Mouse (Mus musculus): ENCODE results near the gene Nfxl1. TPM values are rescaled to one million over a fixed set of nuclear protein-coding genes. Genes with fewer than 3 reads are reported as not detected.

The Nfxl1 gene
- polyA plus RNA-seq, 1 experiment from 2014 or later: 25.2 TPM

- Histone ChIP-seq H3K36me3 (ENCODE audit: inconsistent target) (no peaks in the 10 kb centered on the region), H3K27ac (peak overlapping the region; percentile 77), H3K79me2 (ENCODE audit: inconsistent target) (peaks cover 77% of the 10 kb centered on the region), H3K4me3 (ENCODE audit: inconsistent target) (no peak overlapping the region; the same call in 1 of the 2 replicates)
- 9% methylated on average over 3 of the region's 3 CpGs for WGBS (ENCODE audit: missing documents)
Observed at GRCm38 (mm10) chr5:72556245-72556644, 3.2 kb downstream of the Nfxl1 start.

GRCm38 (mm10) chr5:72551209-72551608, 8.3 kb downstream of the Nfxl1 start:
- Histone ChIP-seq H3K27ac (peak overlapping the region; percentile 77), H3K79me2 (ENCODE audit: inconsistent target) (peaks cover 73% of the 10 kb centered on the region), H3K4me3 (ENCODE audit: inconsistent target) (no peak overlapping the region), H3K36me3 (ENCODE audit: inconsistent target) (peaks cover 20% of the 10 kb centered on the region; the same call in 1 of the 2 replicates)
- 50% methylated on average over 2 of the region's 3 CpGs for WGBS (ENCODE audit: missing documents)

- H3K79me2 ChIP-seq (ENCODE audit: inconsistent target): no peaks in the 10 kb centered on the region
- H3K4me3 ChIP-seq (ENCODE audit: inconsistent target): no peak overlapping the region
- peaks cover 89% of the 10 kb centered on the region for H3K36me3 ChIP-seq (ENCODE audit: inconsistent target)
- no peak overlapping the region for H3K27ac ChIP-seq
- WGBS (ENCODE audit: missing documents): 93% methylated on average over 3 of the region's 3 CpGs
Observed at GRCm38 (mm10) chr5:72528896-72529295, 30.6 kb downstream of the Nfxl1 start.

GRCm38 (mm10) chr5:72513808-72514207, 45.7 kb downstream of the Nfxl1 start:
- WGBS (ENCODE audit: missing documents): 86% methylated on average over 5 of the region's 5 CpGs
- no peak overlapping the region for H3K4me3 ChIP-seq (ENCODE audit: inconsistent target)
- no peaks in the 10 kb centered on the region for H3K79me2 ChIP-seq (ENCODE audit: inconsistent target)
- H3K27ac ChIP-seq: no peak overlapping the region
- peaks cover 45% of the 10 kb centered on the region for H3K36me3 ChIP-seq (ENCODE audit: inconsistent target)

GRCm38 (mm10) chr5:72505740-72506139, 53.7 kb downstream of the Nfxl1 start:
- H3K36me3 ChIP-seq (ENCODE audit: inconsistent target): no peaks in the 10 kb centered on the region
- no peaks in the 10 kb centered on the region for H3K79me2 ChIP-seq (ENCODE audit: inconsistent target)
- WGBS (ENCODE audit: missing documents): 69% methylated on average over 5 of the region's 5 CpGs
- H3K4me3 ChIP-seq (ENCODE audit: inconsistent target): no peak overlapping the region
- H3K27ac ChIP-seq: no peak overlapping the region

GRCm38 (mm10) chr5:72503531-72504523, 55.7 kb downstream of the Nfxl1 start, which contains the start of gene Corin:
Corin (minus strand) TSS chr5:72504473.
- no peak within 1 kb of the TSS for H3K27ac ChIP-seq
- H3K79me2 ChIP-seq (ENCODE audit: inconsistent target): no peaks in the 10 kb centered on the region
- no peak within 1 kb of the TSS for H3K4me3 ChIP-seq (ENCODE audit: inconsistent target)
- H3K36me3 ChIP-seq (ENCODE audit: inconsistent target): no peaks in the 10 kb centered on the region
- 4% methylated on average over 64 of the region's 64 CpGs for WGBS (ENCODE audit: missing documents)

GRCm38 (mm10) chr5:72502778-72503177, 56.7 kb downstream of the Nfxl1 start:
- Histone ChIP-seq H3K4me3 (ENCODE audit: inconsistent target) (no peak overlapping the region), H3K27ac (no peak overlapping the region), H3K79me2 (ENCODE audit: inconsistent target) (no peaks in the 10 kb centered on the region), H3K36me3 (ENCODE audit: inconsistent target) (no peaks in the 10 kb centered on the region)
- WGBS (ENCODE audit: missing documents): 79% methylated on average over 8 of the region's 8 CpGs

- Histone ChIP-seq H3K36me3 (ENCODE audit: inconsistent target) (no peaks in the 10 kb centered on the region), H3K79me2 (ENCODE audit: inconsistent target) (no peaks in the 10 kb centered on the region)
- WGBS (ENCODE audit: missing documents): 71% methylated on average over 3 of the region's 3 CpGs
Observed at GRCm38 (mm10) chr5:72501763-72502162, 57.7 kb downstream of the Nfxl1 start.

GRCm38 (mm10) chr5:72498271-72498670, 61.2 kb downstream of the Nfxl1 start:
- no peaks in the 10 kb centered on the region for H3K79me2 ChIP-seq (ENCODE audit: inconsistent target)
- no peak overlapping the region for H3K4me3 ChIP-seq (ENCODE audit: inconsistent target)
- H3K36me3 ChIP-seq (ENCODE audit: inconsistent target): no peaks in the 10 kb centered on the region
- H3K27ac ChIP-seq: no peak overlapping the region
- 88% methylated on average over 10 of the region's 10 CpGs for WGBS (ENCODE audit: missing documents)

More at GRCm38 (mm10) chr5:72501763-72502162, 57.7 kb downstream of the Nfxl1 start:
- H3K27ac ChIP-seq: no peak overlapping the region
- no peak overlapping the region for H3K4me3 ChIP-seq (ENCODE audit: inconsistent target)

- H3K79me2 ChIP-seq (ENCODE audit: inconsistent target): no peaks in the 10 kb centered on the region
- 4% methylated on average over 4 of the region's 4 CpGs for WGBS (ENCODE audit: missing documents)
- H3K36me3 ChIP-seq (ENCODE audit: inconsistent target): no peaks in the 10 kb centered on the region
- H3K27ac ChIP-seq: no peak overlapping the region
- no peak overlapping the region for H3K4me3 ChIP-seq (ENCODE audit: inconsistent target)
Observed at GRCm38 (mm10) chr5:72496756-72497155, 62.7 kb downstream of the Nfxl1 start.

GRCm38 (mm10) chr5:72493906-72494305, 65.6 kb downstream of the Nfxl1 start:
- Histone ChIP-seq H3K79me2 (ENCODE audit: inconsistent target) (no peaks in the 10 kb centered on the region), H3K27ac (no peak overlapping the region), H3K36me3 (ENCODE audit: inconsistent target) (no peaks in the 10 kb centered on the region), H3K4me3 (ENCODE audit: inconsistent target) (no peak overlapping the region)
- 78% methylated on average over 7 of the region's 7 CpGs for WGBS (ENCODE audit: missing documents)

GRCm38 (mm10) chr5:72491232-72491631, 68.3 kb downstream of the Nfxl1 start:
- 4% methylated on average over 2 of the region's 2 CpGs for WGBS (ENCODE audit: missing documents)
- no peaks in the 10 kb centered on the region for H3K36me3 ChIP-seq (ENCODE audit: inconsistent target)
- no peak overlapping the region for H3K27ac ChIP-seq
- no peak overlapping the region for H3K4me3 ChIP-seq (ENCODE audit: inconsistent target)
- H3K79me2 ChIP-seq (ENCODE audit: inconsistent target): no peaks in the 10 kb centered on the region

GRCm38 (mm10) chr5:72480456-72480855, 79.0 kb downstream of the Nfxl1 start:
- Histone ChIP-seq H3K79me2 (ENCODE audit: inconsistent target) (no peaks in the 10 kb centered on the region), H3K36me3 (ENCODE audit: inconsistent target) (no peaks in the 10 kb centered on the region), H3K27ac (no peak overlapping the region), H3K4me3 (ENCODE audit: inconsistent target) (no peak overlapping the region)
- 82% methylated on average over 7 of the region's 7 CpGs for WGBS (ENCODE audit: missing documents)

GRCm38 (mm10) chr5:72472317-72473009, 87.0 kb downstream of the Nfxl1 start:
- Histone ChIP-seq H3K4me3 (ENCODE audit: inconsistent target) (no peak overlapping the region), H3K79me2 (ENCODE audit: inconsistent target) (no peaks in the 10 kb centered on the region), H3K27ac (no peak overlapping the region), H3K36me3 (ENCODE audit: inconsistent target) (no peaks in the 10 kb centered on the region)
- 77% methylated on average over 11 of the region's 12 CpGs for WGBS (ENCODE audit: missing documents)

GRCm38 (mm10) chr5:72471746-72472145, 87.7 kb downstream of the Nfxl1 start:
- WGBS (ENCODE audit: missing documents): 83% methylated on average over 7 of the region's 7 CpGs
- Histone ChIP-seq H3K27ac (no peak overlapping the region), H3K79me2 (ENCODE audit: inconsistent target) (no peaks in the 10 kb centered on the region), H3K36me3 (ENCODE audit: inconsistent target) (no peaks in the 10 kb centered on the region), H3K4me3 (ENCODE audit: inconsistent target) (no peak overlapping the region)

Measured in macrophage (primary cell).